Mouse (Mus musculus) macrophage (primary cell): ENCODE measurements around the gene Ropn1. TPM values are rescaled to one million over a fixed set of nuclear protein-coding genes. Genes with fewer than 3 reads are reported as not detected.
"Not testable (repeated sequence)": the region's sequence is repeated elsewhere in the genome, so short reads cannot be mapped to it uniquely, and the experiment has no call there.

Experiments used
- H3K27ac ChIP-seq: fragments of 350-480 bp; formaldehyde crosslinking; 2 replicates; pipeline ENCODE4 v1.9.0; 2021
- H3K36me3 ChIP-seq: fragments of 350-480 bp; formaldehyde crosslinking; 2 replicates; pipeline ENCODE4 v1.9.0; 2021; ENCODE audit errors: inconsistent target
- H3K4me3 ChIP-seq: fragments of 350-480 bp; formaldehyde crosslinking; 2 replicates; pipeline ENCODE4 v1.9.0; 2021; ENCODE audit errors: inconsistent target
- H3K79me2 ChIP-seq: fragments of 350-480 bp; formaldehyde crosslinking; 2 replicates; pipeline ENCODE4 v1.9.0; 2021; ENCODE audit errors: inconsistent target
- WGBS: methylation state at CpG from one replicate; pipeline ENCODE4 v1.1.7; 2026; ENCODE audit warnings: inconsistent platforms; ENCODE audit not compliant: missing documents; 5-methylcytosine and 5-hydroxymethylcytosine counted together
- polyA plus RNA-seq: library from polyadenylated mRNA; stranded (reverse); fragments of 250-400 nt; gene quantifications from 3 replicates; pipeline ENCODE4 v1.2.4, GENCODE M21; 2018; ENCODE audit warnings: inconsistent platforms

Ropn1 gene
- polyA plus RNA-seq, 1 experiment from 2014 or later = not detected

GRCm38 (mm10) chr16:34667031-34667726, 17.5 kb downstream of the Ropn1 start:
- no peaks in the 10 kb centered on the region for H3K36me3 ChIP-seq
- WGBS = 5% methylated on average over 20 of the region's 20 CpGs
- no peaks in the 10 kb centered on the region for H3K79me2 ChIP-seq
- H3K27ac ChIP-seq = no peak overlapping the region
- H3K4me3 ChIP-seq = no peak overlapping the region

DNA sequence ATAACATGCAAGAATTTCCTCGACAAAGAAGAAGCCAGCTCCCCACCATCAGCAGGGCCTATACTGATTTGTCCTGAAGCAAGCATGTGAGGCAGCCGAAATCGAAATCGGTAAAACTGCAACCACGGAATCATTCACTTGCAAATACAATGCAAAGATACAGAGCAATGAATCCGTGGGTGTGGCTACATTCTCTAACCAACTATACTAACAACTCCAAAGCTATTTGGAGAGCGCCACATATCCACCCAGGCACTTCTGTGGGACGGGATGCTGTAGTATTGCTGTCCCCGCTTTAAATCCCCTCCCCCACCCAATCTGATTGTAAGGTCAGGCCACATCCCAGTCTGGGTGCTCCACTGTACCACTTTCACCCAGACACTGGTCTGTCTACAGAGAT, 18.6 kb downstream of the Ropn1 start:
- H3K27ac ChIP-seq = no peak overlapping the region
- 94% methylated on average over 9 of the region's 9 CpGs for WGBS
- no peaks in the 10 kb centered on the region for H3K36me3 ChIP-seq
- no peaks in the 10 kb centered on the region for H3K79me2 ChIP-seq
- no peak overlapping the region for H3K4me3 ChIP-seq

DNA sequence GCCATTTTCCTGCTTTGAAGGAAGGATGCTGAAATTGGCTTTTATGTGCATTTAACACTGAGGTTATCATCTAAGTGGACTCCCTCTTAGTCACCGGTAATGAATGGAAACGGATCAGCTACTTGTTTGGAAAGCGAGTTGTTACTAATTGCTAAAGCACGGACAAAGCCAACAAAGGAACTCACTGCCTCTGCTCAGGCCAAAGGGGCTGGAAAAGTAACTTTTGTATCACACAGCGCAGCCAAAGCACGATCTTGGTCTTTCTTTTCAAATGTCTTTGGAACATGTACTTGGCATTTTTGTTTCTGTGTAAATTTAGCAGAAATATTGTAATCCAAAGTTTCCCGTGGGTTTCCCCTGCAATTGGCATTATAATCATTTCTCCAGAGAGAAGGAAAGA, 22.2 kb downstream of the Ropn1 start:
- no peak overlapping the region for H3K27ac ChIP-seq
- no peaks in the 10 kb centered on the region for H3K36me3 ChIP-seq
- H3K79me2 ChIP-seq = no peaks in the 10 kb centered on the region
- WGBS = 97% methylated on average over 7 of the region's 7 CpGs
- H3K4me3 ChIP-seq = no peak overlapping the region

GRCm38 (mm10) chr16:34672822-34673221, 23.1 kb downstream of the Ropn1 start:
- Histone ChIP-seq H3K79me2 (no peaks in the 10 kb centered on the region), H3K4me3 (no peak overlapping the region), H3K36me3 (no peaks in the 10 kb centered on the region), H3K27ac (no peak overlapping the region)
- 30% methylated on average over 3 of the region's 3 CpGs for WGBS

- no peak overlapping the region for H3K4me3 ChIP-seq
- 99% methylated on average over 6 of the region's 6 CpGs for WGBS
- no peaks in the 10 kb centered on the region for H3K36me3 ChIP-seq
- no peak overlapping the region for H3K27ac ChIP-seq
- no peaks in the 10 kb centered on the region for H3K79me2 ChIP-seq
These were observed 24.6 kb downstream of the Ropn1 start for GRCm38 (mm10) chr16:34674365-34674764.

- no peaks in the 10 kb centered on the region for H3K79me2 ChIP-seq
- no peak overlapping the region for H3K27ac ChIP-seq
- no peak overlapping the region for H3K4me3 ChIP-seq
- no peaks in the 10 kb centered on the region for H3K36me3 ChIP-seq
These were observed 32.1 kb downstream of the Ropn1 start for GRCm38 (mm10) chr16:34681823-34682222.

- no peak overlapping the region for H3K4me3 ChIP-seq
- WGBS = 71% methylated on average over 3 of the region's 3 CpGs
These were observed 40.2 kb downstream of the Ropn1 start for GRCm38 (mm10) chr16:34689879-34690278.

DNA sequence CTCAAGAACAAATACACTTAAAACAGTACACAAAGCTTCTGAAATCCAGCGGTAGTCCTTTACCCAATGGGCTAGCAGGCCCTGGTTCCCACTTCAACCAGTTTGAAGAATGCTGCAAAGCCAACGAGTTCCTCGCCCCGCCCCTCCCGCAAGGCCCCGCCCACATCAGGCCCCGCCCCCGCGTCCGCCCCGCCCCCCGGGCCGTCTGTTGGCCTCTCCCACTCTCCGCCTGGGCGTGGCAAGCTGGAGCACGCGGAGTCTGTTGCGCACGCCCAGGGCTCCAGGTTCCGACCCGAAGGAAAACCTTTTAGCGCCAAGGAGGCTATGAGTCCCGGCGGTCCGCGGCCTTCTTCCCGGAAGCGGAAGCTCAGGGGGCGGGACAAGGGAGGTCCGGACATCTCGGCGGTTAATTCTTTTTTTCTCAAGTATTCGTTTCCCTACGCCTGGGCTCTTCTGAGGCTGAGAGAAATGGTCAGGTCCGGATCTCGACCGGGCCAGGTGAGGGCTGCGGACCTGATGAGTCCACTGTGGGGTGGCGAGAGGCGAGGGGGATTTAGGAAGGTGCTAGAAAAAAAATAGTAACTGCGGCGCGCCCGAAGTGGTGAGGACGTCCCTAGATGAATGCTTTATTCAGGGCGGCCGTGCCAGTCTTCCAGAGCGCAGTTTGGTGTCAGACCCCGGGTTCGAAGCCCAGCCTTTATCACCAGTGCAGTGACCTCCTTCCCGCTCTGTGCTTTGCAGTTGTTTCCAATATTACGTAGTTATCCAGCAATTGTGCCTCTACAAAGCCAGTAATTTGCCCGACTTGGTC, 40.8 kb downstream of the Ropn1 start, which contains the start of gene Ccdc14:
Gene Ccdc14, plus strand, starts transcription at position 283 of the 811 bp plus-strand sequence.
- Histone ChIP-seq H3K79me2 (no peaks in the 10 kb centered on the region), H3K4me3 (peak within 1 kb of the TSS; percentile 92), H3K36me3 (no peaks in the 10 kb centered on the region), H3K27ac (peak within 1 kb of the TSS; percentile 59)
- 1% methylated on average over 51 of the region's 53 CpGs for WGBS

More at GRCm38 (mm10) chr16:34689879-34690278, 40.2 kb downstream of the Ropn1 start:
- Histone ChIP-seq H3K27ac (no peak overlapping the region), H3K79me2 (no peaks in the 10 kb centered on the region), H3K36me3 (no peaks in the 10 kb centered on the region)

- peak overlapping the region; percentile 92 for H3K4me3 ChIP-seq
- no peaks in the 10 kb centered on the region for H3K79me2 ChIP-seq
- H3K36me3 ChIP-seq = no peaks in the 10 kb centered on the region
- peak overlapping the region; percentile 59 for H3K27ac ChIP-seq
- 27% methylated on average over 11 of the region's 11 CpGs for WGBS
These were observed 41.4 kb downstream of the Ropn1 start for GRCm38 (mm10) chr16:34691156-34691555.

DNA sequence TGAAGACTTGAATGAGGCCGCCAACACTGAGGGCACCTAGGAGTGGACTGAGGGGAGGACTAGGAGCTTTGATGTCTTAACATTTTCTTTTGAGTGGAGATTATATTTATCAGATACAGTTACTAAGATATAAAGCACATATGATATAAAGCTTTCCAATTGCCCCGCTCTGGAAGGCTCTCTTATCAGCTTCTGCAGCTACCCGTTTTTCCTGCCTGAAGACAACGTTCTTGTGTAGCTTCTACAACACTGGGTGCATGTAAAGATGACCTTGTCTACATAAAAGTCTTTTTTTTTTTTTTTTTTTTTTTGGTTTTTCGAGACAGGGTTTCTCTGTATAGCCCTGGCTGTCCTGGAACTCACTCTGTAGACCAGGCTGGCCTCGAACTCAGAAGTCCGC, 44.8 kb downstream of the Ropn1 start:
- WGBS = 83% methylated on average over 4 of the region's 7 CpGs
- no peaks in the 10 kb centered on the region for H3K36me3 ChIP-seq
- H3K4me3 ChIP-seq = no peak overlapping the region
- H3K27ac ChIP-seq = no peak overlapping the region
- H3K79me2 ChIP-seq = no peaks in the 10 kb centered on the region

DNA sequence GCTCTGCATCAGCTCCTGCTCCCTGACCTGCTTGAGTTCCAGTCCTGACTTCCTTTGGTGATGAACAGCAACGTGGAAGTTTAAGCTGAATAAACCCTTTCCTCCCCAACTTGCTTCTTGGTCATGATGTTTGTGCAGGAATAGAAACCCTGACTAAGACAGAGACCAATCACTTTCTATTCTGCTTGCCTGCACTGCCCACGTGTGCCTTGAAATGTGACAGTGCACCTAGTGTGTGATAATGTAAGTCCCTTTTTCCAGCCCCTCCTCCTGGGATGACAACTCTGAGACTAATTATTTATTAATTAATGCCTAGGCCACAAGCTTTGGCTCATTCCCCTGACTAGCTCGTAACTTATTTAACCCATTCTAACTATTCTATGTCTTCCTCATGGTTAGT, 49.0 kb downstream of the Ropn1 start:
- H3K79me2 ChIP-seq, H3K27ac ChIP-seq, H3K4me3 ChIP-seq, H3K36me3 ChIP-seq: not testable (repeated sequence)
- 70% methylated on average over 3 of the region's 3 CpGs for WGBS

DNA sequence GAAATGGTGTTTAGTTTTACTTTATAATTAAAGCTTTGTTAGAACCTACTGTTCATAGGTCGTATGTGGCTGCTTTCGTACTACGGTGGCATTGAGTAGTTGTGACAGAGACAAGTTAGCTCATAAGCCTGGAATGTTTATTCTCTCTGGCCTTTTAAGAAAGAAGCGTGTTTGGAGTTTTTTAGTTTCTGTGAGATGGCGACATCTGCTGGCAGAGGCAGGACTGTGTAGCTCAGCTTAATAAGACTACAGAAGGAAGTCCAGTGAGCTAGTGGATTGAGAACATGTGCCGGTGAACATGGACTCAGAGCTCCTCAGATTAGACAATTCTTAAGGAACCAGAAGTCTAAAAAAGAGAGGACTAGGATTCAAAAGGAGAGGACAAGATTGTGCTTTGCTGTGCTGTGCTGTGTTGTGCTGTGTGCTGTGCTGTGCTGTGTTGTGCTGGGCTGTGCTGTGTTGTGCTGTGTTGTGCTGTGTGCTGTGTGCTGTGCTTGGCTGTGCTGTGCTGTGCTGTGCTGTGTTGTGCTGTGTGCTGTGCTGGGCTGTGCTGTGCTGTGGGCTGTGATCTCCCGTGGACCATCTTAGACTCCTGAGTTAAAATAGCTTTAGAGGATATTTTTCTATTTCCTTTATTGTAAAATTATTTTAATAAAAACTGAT, 50.6 kb downstream of the Ropn1 start:
- Histone ChIP-seq H3K27ac (no peak overlapping the region), H3K4me3 (no peak overlapping the region), H3K36me3 (no peaks in the 10 kb centered on the region), H3K79me2 (no peaks in the 10 kb centered on the region)
- 31% methylated on average over 7 of the region's 7 CpGs for WGBS

GRCm38 (mm10) chr16:34700828-34701216, 51.1 kb downstream of the Ropn1 start:
- H3K79me2 ChIP-seq = no peaks in the 10 kb centered on the region
- 91% methylated on average over 6 of the region's 6 CpGs for WGBS
- H3K36me3 ChIP-seq = no peaks in the 10 kb centered on the region
- H3K27ac ChIP-seq = no peak overlapping the region
- H3K4me3 ChIP-seq = no peak overlapping the region

GRCm38 (mm10) chr16:34706019-34706418, 56.3 kb downstream of the Ropn1 start:
- 97% methylated on average over 2 of the region's 2 CpGs for WGBS

DNA sequence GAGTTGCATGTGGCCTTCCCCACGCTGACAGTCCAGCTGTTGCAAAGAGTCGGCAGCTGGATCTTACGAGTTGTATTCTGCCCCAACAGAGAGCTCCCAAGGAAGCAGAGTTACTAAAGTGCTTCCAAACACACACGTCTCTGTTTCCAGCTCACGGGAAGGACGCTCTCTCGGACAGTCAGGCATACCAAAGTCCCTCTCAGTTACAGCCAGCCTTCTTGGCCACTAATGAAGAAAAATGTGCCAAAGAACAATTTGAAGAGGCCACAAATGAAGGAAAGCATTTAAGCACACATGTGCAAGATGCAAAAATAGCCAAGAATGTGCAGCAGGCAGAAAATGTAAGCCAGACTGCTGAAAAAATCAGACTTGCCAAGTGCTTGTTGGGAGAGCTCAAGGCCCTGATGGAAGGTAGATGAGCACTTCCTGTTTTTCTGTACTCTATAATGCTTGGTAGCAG, 56.8 kb downstream of the Ropn1 start:
- Histone ChIP-seq H3K4me3 (no peak overlapping the region), H3K36me3 (no peaks in the 10 kb centered on the region), H3K79me2 (no peaks in the 10 kb centered on the region), H3K27ac (no peak overlapping the region)
- WGBS = 96% methylated on average over 7 of the region's 7 CpGs

More at GRCm38 (mm10) chr16:34706019-34706418, 56.3 kb downstream of the Ropn1 start:
- H3K4me3 ChIP-seq = no peak overlapping the region
- H3K79me2 ChIP-seq = no peaks in the 10 kb centered on the region
- no peak overlapping the region for H3K27ac ChIP-seq
- no peaks in the 10 kb centered on the region for H3K36me3 ChIP-seq
